Mouse (Mus musculus) hematopoietic stem cell, adult 5-6 weeks (primary cell): Measurements from ENCODE around the gene Nacc2. TPM values are rescaled to one million over a fixed set of nuclear protein-coding genes. Genes with fewer than 3 reads are reported as not detected.

Source experiments
- ATAC-seq, 2 experiments: fragments of 125-278 bp in 1 of 2; replicated peaks in 1 of 2; 2 replicates each; pipeline ENCODE4 v1.8.0; 2016 to 2017; ENCODE audit warnings: inconsistent platforms in 2 of 2, mild to moderate bottlenecking in 2 of 2, moderate number of reproducible peaks in 2 of 2, low read depth in 1 of 2, moderate TSS enrichment in 1 of 2; ENCODE audit not compliant: low FRiP score in 2 of 2, poor library complexity in 2 of 2, severe bottlenecking in 2 of 2, insufficient read depth in 1 of 2, low TSS enrichment in 1 of 2
- total RNA-seq: library from RNA; stranded (forward); fragments of 172-1452, 232-1000 nt; gene quantifications from 2 replicates; pipeline ENCODE4 v1.2.3, GENCODE M21; 2017

Gene Nacc2
- total RNA-seq, 1 experiment from 2014 or later, result 3.4 TPM

DNA sequence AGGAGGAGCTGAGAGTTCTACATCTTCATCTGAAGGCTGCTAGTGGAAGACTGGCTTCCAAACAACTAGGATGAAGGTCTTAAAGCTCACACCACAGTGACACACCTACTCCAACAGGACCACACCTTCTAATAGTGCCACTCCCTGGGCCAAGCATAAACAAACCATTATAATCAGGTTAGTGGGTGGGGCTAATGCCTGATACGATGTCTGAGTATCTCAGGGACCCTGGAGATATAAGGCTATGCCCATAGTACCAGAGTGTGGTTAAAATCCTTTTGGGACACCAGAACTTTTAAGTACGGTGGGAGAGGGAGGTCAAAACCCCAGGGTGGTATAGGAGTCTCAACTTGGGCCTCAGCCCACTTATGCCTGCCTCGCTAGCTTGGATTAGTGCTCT is 80.4 kb downstream of the Nacc2 start:
- no peak for ATAC-seq

DNA sequence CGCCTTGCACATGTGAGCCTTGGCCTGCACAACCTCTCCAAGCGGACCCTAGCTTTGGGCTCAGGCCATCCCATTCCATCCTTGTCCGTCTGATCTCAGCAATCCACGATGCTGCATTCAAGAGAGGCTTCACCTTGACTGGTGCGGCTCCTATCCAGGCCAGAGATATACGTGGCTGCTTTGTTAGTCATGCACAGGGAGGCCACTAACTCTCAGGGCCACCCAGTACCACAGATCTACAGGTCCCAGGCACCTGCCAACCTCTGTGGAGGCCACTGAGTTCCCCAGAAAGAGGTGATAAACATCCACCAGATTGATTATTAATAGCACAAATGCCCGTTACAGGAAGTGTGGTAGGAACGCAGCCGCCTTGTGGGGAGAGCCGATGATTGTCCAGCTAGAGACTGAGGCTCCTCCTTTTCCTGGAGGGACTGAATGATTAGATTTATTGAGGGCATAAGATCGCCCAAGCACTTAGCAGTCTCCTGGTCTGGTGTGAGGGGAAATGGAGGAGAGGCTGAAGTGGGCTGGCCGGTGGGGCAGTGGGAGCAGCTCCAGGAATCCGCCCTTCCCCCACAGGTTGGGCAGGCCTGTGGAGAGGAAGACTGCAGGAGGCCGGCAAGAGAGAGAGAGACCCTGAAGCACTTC is 81.7 kb downstream of the Nacc2 start:
- peak; percentile 27 to 44; a peak in 2 of 4 replicates for ATAC-seq

- ATAC-seq, result no peak
Observed at GRCm38 (mm10) chr2:26039951-26040350, 83.1 kb downstream of the Nacc2 start.

GRCm38 (mm10) chr2:26037386-26037785 is 85.6 kb downstream of the Nacc2 start:
- no peak for ATAC-seq

GRCm38 (mm10) chr2:26034344-26035050 is 88.5 kb downstream of the Nacc2 start:
- ATAC-seq, result no peak

DNA sequence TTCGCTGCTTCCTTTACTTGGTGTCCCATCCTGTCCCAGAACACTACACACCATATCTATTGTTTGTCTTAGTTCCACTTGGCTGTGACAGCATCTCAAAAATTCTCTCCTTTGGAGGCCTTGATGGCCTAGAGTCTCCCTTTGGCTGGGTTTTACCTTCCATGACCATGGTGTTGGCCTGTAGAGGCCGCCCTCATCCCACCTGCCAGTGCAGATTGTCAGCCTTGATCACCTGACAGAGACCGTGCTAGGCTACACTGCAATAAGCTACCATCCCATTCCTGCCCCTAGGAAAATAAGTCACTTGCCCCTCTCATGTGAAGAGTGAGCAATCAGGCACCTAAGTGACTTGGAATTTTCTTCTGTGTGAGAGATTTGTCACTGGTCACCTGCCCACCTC is 92.7 kb downstream of the Nacc2 start:
- peak in 1 of 2 experiments; percentile 23; a peak in 1 of 4 replicates for ATAC-seq

DNA sequence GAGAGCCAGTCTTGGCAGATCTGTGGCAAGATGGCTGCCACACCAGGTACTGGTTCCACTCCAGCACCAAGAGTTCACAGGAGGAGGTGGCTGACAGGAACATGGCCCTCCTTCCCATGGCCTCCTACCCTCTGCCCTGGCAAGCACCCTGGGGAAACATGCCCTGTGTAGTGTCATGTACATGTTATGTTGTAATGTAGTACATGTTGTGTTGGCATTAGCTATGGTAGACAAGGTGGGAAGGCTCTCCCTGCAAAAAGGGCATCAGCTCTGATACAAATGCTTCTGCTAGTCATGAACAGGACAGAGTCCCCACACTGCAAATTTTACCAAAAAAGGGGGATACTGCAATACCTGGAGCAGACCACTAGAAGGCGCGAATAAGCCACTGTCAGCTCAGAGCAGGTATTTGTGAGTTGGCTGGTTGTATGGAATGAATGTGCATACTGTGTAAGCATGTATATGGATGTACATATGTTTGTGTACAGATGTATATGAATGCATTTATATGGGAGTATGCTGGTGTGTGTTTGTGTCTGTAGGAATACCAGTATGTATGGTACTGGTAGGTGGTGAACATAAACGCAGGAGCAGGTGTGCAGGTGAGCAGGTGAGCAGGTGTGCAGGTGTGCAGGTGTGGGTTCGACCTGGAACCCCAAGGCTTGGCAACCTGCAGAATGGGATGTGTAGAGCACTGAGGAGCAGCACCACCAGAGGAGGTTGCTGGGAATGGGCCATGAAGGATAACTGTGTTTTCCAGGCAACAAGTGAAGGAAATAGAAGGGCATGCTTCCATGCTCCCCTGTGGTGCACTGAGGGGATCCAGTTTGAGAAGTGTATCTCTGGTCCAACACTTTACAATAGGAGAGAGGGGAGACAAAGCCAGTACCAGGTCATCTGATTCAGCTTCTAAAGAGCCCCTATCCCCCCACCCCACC is 98.6 kb downstream of the Nacc2 start:
- peak; percentile 14 to 27; a peak in 1 of 4 replicates for ATAC-seq

- ATAC-seq, result no peak
Observed at GRCm38 (mm10) chr2:26022626-26023025, 100.4 kb downstream of the Nacc2 start.

GRCm38 (mm10) chr2:26022258-26022565 is 100.8 kb downstream of the Nacc2 start:
- no peak for ATAC-seq

DNA sequence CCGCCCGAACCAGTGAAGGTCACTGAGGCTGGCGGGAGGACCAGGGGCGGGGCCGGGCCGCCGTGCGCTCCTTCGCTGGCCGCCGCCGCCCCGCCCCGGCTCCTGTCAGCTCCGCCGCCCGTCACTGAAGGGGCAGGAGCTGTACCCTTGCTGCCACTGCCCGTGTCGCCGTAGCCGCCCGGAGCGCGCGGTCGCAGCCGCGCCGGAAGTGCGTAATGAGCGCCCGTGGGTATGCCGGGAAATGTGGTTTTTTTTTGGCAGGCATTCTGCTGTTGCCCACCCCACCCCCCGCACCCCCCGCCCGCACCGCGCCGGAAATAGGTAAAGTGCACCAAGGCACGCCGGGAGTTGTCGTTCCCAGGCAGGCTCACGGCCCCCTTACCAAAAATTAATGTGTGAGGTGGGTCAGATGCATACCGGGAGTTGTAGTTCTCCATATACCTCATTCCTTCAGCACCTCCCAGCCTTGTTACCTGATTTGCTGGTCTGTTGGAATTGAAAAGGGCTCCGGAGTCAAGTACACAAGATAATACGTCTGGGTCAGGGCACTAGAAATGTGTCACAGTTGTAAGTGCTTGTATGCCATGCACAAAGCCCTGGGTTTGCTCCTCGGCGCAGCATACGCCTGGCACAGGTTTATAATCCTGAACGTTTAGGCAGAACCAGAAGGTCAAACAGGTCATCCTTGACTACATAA is 101.3 kb downstream of the Nacc2 start, which contains the start of gene Ubac1:
Gene Ubac1, minus strand, starts transcription at position 187 of the 697 bp plus-strand sequence.
- ATAC-seq, result peak; percentile 80 to 83

DNA sequence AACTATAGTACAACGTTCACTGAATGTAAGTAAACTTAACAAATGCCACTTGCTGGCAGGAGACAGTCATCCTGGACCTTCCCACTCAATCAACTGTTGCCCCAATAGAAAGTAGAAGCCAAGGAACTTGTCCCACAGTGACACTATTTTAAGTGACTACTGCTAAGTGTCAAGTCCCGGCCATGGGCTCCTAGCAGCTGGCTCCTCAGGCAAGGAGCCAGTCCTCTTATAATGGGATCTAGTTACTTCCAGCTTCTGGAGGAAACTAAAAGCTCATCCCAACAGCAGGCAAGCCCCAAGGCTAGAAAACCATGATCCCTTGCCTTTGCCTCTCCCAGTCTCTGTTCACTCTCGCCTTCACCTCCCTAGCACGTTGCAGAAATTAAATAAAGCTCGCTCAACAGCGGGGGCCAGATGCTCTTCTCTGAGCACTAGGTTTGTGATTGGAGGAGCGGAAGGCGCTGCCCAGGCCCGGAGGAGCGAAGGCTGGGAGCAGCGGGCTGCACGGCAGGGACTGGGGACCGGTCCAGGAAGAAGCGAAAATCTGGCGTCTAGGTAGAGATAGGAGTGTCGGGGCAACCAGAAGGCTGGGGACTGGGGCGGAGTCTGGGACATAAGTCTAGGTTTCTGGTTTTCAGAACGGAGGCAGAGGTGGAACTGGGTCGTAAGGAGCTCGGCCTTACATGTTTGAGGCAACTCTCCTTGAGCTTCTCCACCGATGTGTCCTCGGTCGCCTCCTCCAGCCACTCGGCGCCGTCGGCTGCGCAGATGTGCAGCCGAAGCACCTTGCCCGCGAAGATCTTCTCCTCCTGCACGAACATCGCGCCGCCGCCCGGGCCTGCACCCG is 102.1 kb downstream of the Nacc2 start:
- ATAC-seq, result peak in 1 of 2 experiments; percentile 34; a peak in 3 of 4 replicates

DNA sequence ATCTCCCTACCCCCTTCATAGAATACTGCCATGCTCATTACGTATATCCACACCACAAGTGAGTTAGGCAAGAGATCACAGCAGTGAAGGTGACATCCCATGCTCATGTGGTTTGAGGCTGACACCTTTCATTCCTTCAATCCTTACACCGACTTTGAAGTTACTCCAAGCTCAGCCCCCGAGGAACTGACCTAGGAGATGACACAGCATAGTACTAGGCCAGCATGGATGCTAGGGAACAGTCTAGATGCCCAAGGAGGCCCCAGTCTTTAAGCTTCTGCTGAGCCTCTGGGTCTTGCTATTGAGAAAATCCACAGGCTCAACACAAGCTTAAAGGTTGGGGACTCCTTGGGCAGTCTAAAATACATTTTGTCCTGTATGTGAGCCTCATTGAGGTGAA is 103.1 kb downstream of the Nacc2 start:
- no peak for ATAC-seq

- ATAC-seq, result no peak
Observed at GRCm38 (mm10) chr2:26017326-26017725, 105.7 kb downstream of the Nacc2 start.

- no peak; a peak in 1 of 4 replicates for ATAC-seq
Observed at GRCm38 (mm10) chr2:26013674-26014073, 109.3 kb downstream of the Nacc2 start.

DNA sequence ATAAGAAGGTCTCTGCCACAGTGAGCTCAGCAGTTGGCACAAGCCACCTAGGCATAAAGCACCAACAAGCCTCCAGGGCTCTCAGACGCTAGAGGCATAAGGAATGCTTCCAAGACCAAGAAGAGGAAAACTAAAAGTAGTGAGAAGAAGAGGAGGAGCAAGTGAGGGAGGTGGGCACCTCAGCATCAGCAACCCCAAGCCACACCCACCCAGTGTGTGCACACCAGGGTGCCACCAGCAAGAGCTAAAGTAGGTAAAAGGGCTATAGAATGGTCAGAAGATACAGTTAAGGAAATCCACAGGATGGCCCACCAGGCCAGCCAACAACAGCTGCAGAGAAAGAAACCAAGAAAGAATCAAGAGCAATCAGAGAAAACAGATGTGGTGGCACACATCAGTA is 111.6 kb downstream of the Nacc2 start:
- no peak for ATAC-seq
